Mouse (Mus musculus): ENCODE data around the gene Trp53bp1. TPM values are rescaled to one million over a fixed set of nuclear protein-coding genes. Genes with fewer than 3 reads are reported as not detected.

Trp53bp1 gene
- total RNA-seq, 2 experiments from 2014 or later: 131 to 158 TPM

GRCm38 (mm10) chr2:121270521-121271235 is 529 bp downstream of the Trp53bp1 start:
- intact Hi-C loops (cut with DNase I): no loop called here
- peak in 1 of 2 experiments; percentile 13 for DNase-seq (ENCODE audit: low spot score in 2 of 2)

GRCm38 (mm10) chr2:121268446-121268845 is 2.8 kb downstream of the Trp53bp1 start:
- intact Hi-C loops (cut with DNase I): no loop called here
- DNase-seq (ENCODE audit: low spot score in 2 of 2): no peak

- intact Hi-C loops (cut with DNase I): no loop called here
- no peak for DNase-seq (ENCODE audit: low spot score in 2 of 2)
These were observed 21.4 kb downstream of the Trp53bp1 start for GRCm38 (mm10) chr2:121249758-121250157.

- peak in 1 of 2 experiments; percentile 33 for DNase-seq (ENCODE audit: low spot score in 2 of 2)
- intact Hi-C loops (cut with DNase I): no loop called here
These were observed 27.1 kb downstream of the Trp53bp1 start for GRCm38 (mm10) chr2:121244099-121244498.

GRCm38 (mm10) chr2:121239426-121239825 is 31.8 kb downstream of the Trp53bp1 start:
- peak in 1 of 2 experiments; percentile 18 for DNase-seq (ENCODE audit: low spot score in 2 of 2)
- intact Hi-C loops (cut with DNase I): no loop called here

- no peak for DNase-seq (ENCODE audit: low spot score in 2 of 2)
- intact Hi-C loops (cut with DNase I): no loop called here
These were observed 35.6 kb downstream of the Trp53bp1 start for GRCm38 (mm10) chr2:121235460-121236072.

GRCm38 (mm10) chr2:121228135-121228534 is 43.1 kb downstream of the Trp53bp1 start:
- intact Hi-C loops (cut with DNase I): no loop called here
- DNase-seq (ENCODE audit: low spot score in 2 of 2): no peak

GRCm38 (mm10) chr2:121223010-121223409 is 48.2 kb downstream of the Trp53bp1 start:
- intact Hi-C loops (cut with DNase I): no loop called here
- peak; percentile 47 to 77 for DNase-seq (ENCODE audit: low spot score in 2 of 2)

- intact Hi-C loops (cut with DNase I): no loop called here
- DNase-seq (ENCODE audit: low spot score in 2 of 2): no peak
These were observed 51.2 kb downstream of the Trp53bp1 start for GRCm38 (mm10) chr2:121219994-121220393.

- intact Hi-C loops (cut with DNase I): no loop called here
- no peak for DNase-seq (ENCODE audit: low spot score in 2 of 2)
These were observed 52.0 kb downstream of the Trp53bp1 start for GRCm38 (mm10) chr2:121219177-121219576.

- DNase-seq (ENCODE audit: low spot score in 2 of 2): no peak
- intact Hi-C loops (cut with DNase I): no loop called here
These were observed 56.7 kb downstream of the Trp53bp1 start for GRCm38 (mm10) chr2:121214491-121214890.

- no peak for DNase-seq (ENCODE audit: low spot score in 2 of 2)
- intact Hi-C loops (cut with DNase I): no loop called here
These were observed 64.7 kb downstream of the Trp53bp1 start for GRCm38 (mm10) chr2:121206541-121206940.

GRCm38 (mm10) chr2:121204276-121204675 is 66.9 kb downstream of the Trp53bp1 start:
- intact Hi-C loops (cut with DNase I): no loop called here
- peak in 1 of 2 experiments; percentile 40 for DNase-seq (ENCODE audit: low spot score in 2 of 2)

- intact Hi-C loops (cut with DNase I): loop anchor here (2.0 to 5.0 kb wide), 3 partner anchors 77 to 162 kb away; partner anchors contain the start of genes Ckmt1 and Ppip5k1
- peak; percentile 38 to 87 for DNase-seq (ENCODE audit: low spot score in 2 of 2)
These were observed 75.7 kb downstream of the Trp53bp1 start for GRCm38 (mm10) chr2:121195466-121195865.

- no peak for DNase-seq (ENCODE audit: low spot score in 2 of 2)
- intact Hi-C loops (cut with DNase I): no loop called here
These were observed 82.7 kb downstream of the Trp53bp1 start for GRCm38 (mm10) chr2:121188530-121188929.

GRCm38 (mm10) chr2:121184142-121184541 is 87.1 kb downstream of the Trp53bp1 start:
- no peak for DNase-seq (ENCODE audit: low spot score in 2 of 2)
- intact Hi-C loops (cut with DNase I): no loop called here

- no peak for DNase-seq (ENCODE audit: low spot score in 2 of 2)
- intact Hi-C loops (cut with DNase I): no loop called here
These were observed 87.8 kb downstream of the Trp53bp1 start for GRCm38 (mm10) chr2:121183431-121183830.

- no peak for DNase-seq (ENCODE audit: low spot score in 2 of 2)
- intact Hi-C loops (cut with DNase I): no loop called here
These were observed 92.3 kb downstream of the Trp53bp1 start for GRCm38 (mm10) chr2:121178828-121179479.

GRCm38 (mm10) chr2:121170980-121171742 is 100.0 kb downstream of the Trp53bp1 start, which contains the start of gene Zscan29:
Gene Zscan29 (minus strand): TSS chr2:121171125.
- intact Hi-C loops (cut with DNase I): loop anchor here (2.0 kb wide), 1 partner anchor 30 kb away; the partner anchor contains the start of genes Adal and Lcmt2
- peak; percentile 84 to 86 for DNase-seq (ENCODE audit: low spot score in 2 of 2)
